Comparison of ENCODE assay signal across 23 mouse cellular contexts in genomic region chr17:85292276-85292675, GRCm38 (mm10).
"Had no signal": no experiment of that assay in that cellular context is flagged by ENCODE, and none has a peak within 500 bp of the region (broad histone marks: within the 10 kb centered on the region; RNA-seq: fewer than 3 reads in every experiment).

No protein-coding gene starts in this region.

- ATAC-seq: liver, postnatal 0 days; lung, postnatal 0 days; midbrain, embryonic 16.5 days had no signal

- H3K4me3 ChIP-seq: lung, embryonic 15.5 days; midbrain, embryonic 10.5 days; midbrain, embryonic 12.5 days; myocyte; neural tube, embryonic 13.5 days; neural tube, embryonic 15.5 days; stomach, embryonic 15.5 days had no signal

- DNase-seq: liver, postnatal 0 days; lung, adult 2 months; lung, postnatal 14 days; lung, postnatal 4 days; midbrain, embryonic 14.5 days; retina, postnatal 1 day; right cerebral cortex, adult 18-20 months; right cerebral cortex, postnatal 25 days; right cerebral cortex, postnatal 4 days; spleen, adult 18-20 months; thymus, adult 18-20 months; thymus, postnatal 14 days; thymus, postnatal 36 days had no signal

- H3K4me1 ChIP-seq: lung, embryonic 15.5 days; midbrain, embryonic 10.5 days; midbrain, embryonic 12.5 days; neural tube, embryonic 13.5 days; neural tube, embryonic 15.5 days; stomach, embryonic 15.5 days had no signal

- H3K27ac ChIP-seq: lung, embryonic 15.5 days; midbrain, embryonic 10.5 days; midbrain, embryonic 12.5 days; neural tube, embryonic 13.5 days; neural tube, embryonic 15.5 days; stomach, embryonic 15.5 days; stomach, postnatal 0 days had no signal
